Mouse (Mus musculus): ENCODE data around the gene Col25a1. TPM values are rescaled to one million over a fixed set of nuclear protein-coding genes. Genes with fewer than 3 reads are reported as not detected.
A peak's percentile ranks its signal among the peaks of the same experiment; 100 is the strongest.

The Col25a1 gene
- polyA plus RNA-seq, 1 experiment from 2014 or later = 17.1 TPM

GRCm38 (mm10) chr3:130646110-130646810 is 515.0 kb downstream of the Col25a1 start:
- ATAC-seq (ENCODE audit: low FRiP score, low TSS enrichment) (no peak), DNase-seq (peak; percentile 12)

More at GRCm38 (mm10) chr3:130646110-130646810, 515.0 kb downstream of the Col25a1 start:
- Histone ChIP-seq H3K27ac (replicated peaks; ENCODE audit: low read depth, low read length) (no peak overlapping the region), H3K4me2 (ENCODE audit: low read length) (no peak overlapping the region), H3K27me3 (ENCODE audit: control insufficient read depth, insufficient read depth, low read length) (no peaks in the 10 kb centered on the region), H3K4me1 (ENCODE audit: control insufficient read depth, insufficient read depth, low read length) (no peaks in the 10 kb centered on the region), H3K9me3 (ENCODE audit: control insufficient read depth, low read length) (no peaks in the 10 kb centered on the region), H3K36me3 (ENCODE audit: control insufficient read depth, insufficient read depth, low read length) (no peaks in the 10 kb centered on the region), H3K4me3 (replicated peaks; ENCODE audit: low read depth, low read length) (no peak overlapping the region), H3K9ac (replicated peaks; ENCODE audit: low read length) (no peak overlapping the region)
- WGBS = 69% methylated on average over 11 of the region's 11 CpGs

Other genes with a start within 250 kb of the Col25a1 start
- gene Casp6, start 230.1 kb upstream of the Col25a1 start, polyA plus RNA-seq (2014; fragmentation: Nextera tagmentation; extraction: Ambion mirVana) = 19.0 and 24.4 TPM in 2 replicates
- gene Mcub, start 161.3 kb upstream of the Col25a1 start, polyA plus RNA-seq (2014; fragmentation: Nextera tagmentation; extraction: Ambion mirVana) = 2.6 and 5.6 TPM in 2 replicates
- 30.6 and 36.3 TPM in 2 replicates for gene Sec24b, start 69.9 kb upstream of the Col25a1 start, polyA plus RNA-seq (2014; fragmentation: Nextera tagmentation; extraction: Ambion mirVana)

Measured in midbrain, embryonic 14.5 days (tissue).